Mouse (Mus musculus) liver, embryonic 16.5 days (tissue): ENCODE results near the gene Slc22a14. TPM values are rescaled to one million over a fixed set of nuclear protein-coding genes. Genes with fewer than 3 reads are reported as not detected.

Source experiments
- ATAC-seq: fragments of 200-750 bp; cut with Nextera tagmentation; 2 replicates; pipeline ENCODE4 v1.8.0; 2017; ENCODE audit warnings: low read depth, mild to moderate bottlenecking, moderate number of reproducible peaks, moderate library complexity
- H3K27ac ChIP-seq: fragments of 300-500 bp; sonication (generic); 2 replicates; pipeline ENCODE4 v1.5.1; 2014; ENCODE audit warnings: mild to moderate bottlenecking, low read length
- H3K27me3 ChIP-seq: fragments of 300-500 bp; sonication (generic); 2 replicates; pipeline ENCODE4 v1.6.1; 2014; ENCODE audit warnings: low read depth, low read length, mixed read lengths; ENCODE audit not compliant: control insufficient read depth, insufficient read depth
- H3K36me3 ChIP-seq: fragments of 300-500 bp; sonication (generic); 2 replicates; pipeline ENCODE4 v1.6.1; 2014; ENCODE audit warnings: mild to moderate bottlenecking; ENCODE audit not compliant: control insufficient read depth, insufficient read depth
- H3K4me1 ChIP-seq: fragments of 300-500 bp; sonication (generic); 2 replicates; pipeline ENCODE4 v1.6.1; 2014; ENCODE audit warnings: low read depth, low read length, mixed read lengths; ENCODE audit not compliant: control insufficient read depth
- H3K4me2 ChIP-seq: fragments of 300-500 bp; sonication (generic); 2 replicates; pipeline ENCODE4 v1.6.1; 2014; ENCODE audit warnings: low read depth, low read length, mixed read lengths
- H3K4me3 ChIP-seq: fragments of 300-500 bp; sonication (generic); 2 replicates; pipeline ENCODE4 v1.5.1; 2014; ENCODE audit warnings: low read depth, mild to moderate bottlenecking, low read length
- H3K9ac ChIP-seq: fragments of 300-500 bp; sonication (generic); 2 replicates; pipeline ENCODE4 v1.6.1; 2014; ENCODE audit warnings: low read depth, low read length
- H3K9me3 ChIP-seq: fragments of 300-500 bp; sonication (generic); replicated peaks from 2 replicates; pipeline ENCODE4 v1.6.1; 2016; ENCODE audit warnings: low read length; ENCODE audit not compliant: control insufficient read depth
- WGBS: fragments of 180-500 bp; shearing (Covaris S2); extraction: QIAGEN DNeasy Blood & Tissue Kit; methylation state at CpG from one replicate; pipeline ENCODE4 v1.1.7; 2014; ENCODE audit not compliant: insufficient replicate concordance; 5-methylcytosine and 5-hydroxymethylcytosine counted together
- polyA plus RNA-seq: library from polyadenylated mRNA; unstranded; fragments of >200 nt; fragmentation: Nextera tagmentation; extraction: Ambion mirVana; gene quantifications from 2 replicates; pipeline ENCODE4 v1.2.1, GENCODE M21; 2015

Gene Slc22a14
- polyA plus RNA-seq, 1 experiment from 2014 or later: not detected

DNA sequence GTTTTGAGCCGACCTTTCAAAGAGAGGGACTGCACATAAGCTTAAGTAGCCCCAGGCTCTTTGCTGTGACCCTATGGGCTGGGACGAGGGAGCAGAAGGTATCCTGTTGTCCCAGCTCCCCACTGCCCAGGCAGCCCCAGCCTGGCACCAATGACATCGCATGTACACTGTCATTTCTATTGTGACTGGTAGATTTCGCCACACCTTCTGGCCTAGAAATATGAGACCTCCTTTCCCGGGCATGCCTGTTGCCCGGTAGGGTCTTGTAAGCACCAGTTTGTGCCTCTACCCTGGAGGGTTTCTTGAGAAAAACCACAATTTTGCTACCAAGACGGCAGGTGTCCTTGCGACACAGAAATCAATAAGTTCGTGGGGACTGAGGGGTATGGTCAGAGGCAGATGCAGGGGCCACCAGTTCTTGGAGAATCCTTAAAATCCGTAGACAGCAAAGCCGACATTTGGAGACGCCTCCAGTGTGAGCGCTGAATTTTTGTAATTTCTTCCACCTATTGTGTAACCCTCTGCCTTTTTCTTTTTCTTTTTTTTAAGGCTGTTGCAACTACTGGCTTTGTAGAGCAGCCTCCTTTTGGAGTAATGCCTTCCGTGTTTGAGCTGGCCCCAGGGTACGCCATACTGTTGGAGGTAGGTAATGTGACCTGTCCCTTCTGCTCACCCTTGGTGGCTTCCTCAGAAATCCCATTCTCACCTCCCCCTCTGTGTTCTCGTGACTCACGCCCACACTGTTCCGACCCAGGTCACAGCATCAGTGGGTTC is 242.6 kb downstream of the Slc22a14 start:
- no peak overlapping the region for H3K4me2 ChIP-seq
- WGBS: 63% methylated on average over 18 of the region's 18 CpGs
- ATAC-seq: no peak
- H3K36me3 ChIP-seq: no peaks in the 10 kb centered on the region
- no peaks in the 10 kb centered on the region for H3K9me3 ChIP-seq
- no peak overlapping the region for H3K27ac ChIP-seq
- no peaks in the 10 kb centered on the region for H3K4me1 ChIP-seq
- no peak overlapping the region for H3K4me3 ChIP-seq
- H3K27me3 ChIP-seq: no peaks in the 10 kb centered on the region
- no peak overlapping the region for H3K9ac ChIP-seq

DNA sequence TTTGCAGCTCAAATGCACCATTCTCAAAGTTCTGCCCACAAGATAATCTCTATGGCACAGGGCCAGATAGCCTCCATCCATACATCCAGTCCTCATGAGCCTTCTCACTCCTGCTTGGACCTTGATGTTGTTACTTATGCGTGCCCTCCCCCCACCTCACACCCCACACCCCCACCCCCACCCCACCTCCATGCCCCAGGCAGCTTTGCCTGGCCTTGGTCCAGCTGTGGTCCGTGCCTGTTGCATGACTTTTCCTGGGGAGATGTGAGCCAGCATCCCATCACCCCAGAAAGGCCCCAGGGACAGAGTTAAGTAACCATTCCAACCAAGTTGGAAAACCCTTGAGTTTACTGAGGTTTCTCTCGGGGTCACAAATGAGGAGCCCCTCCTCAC is 245.2 kb downstream of the Slc22a14 start:
- no peaks in the 10 kb centered on the region for H3K27me3 ChIP-seq
- H3K9ac ChIP-seq: no peak overlapping the region
- no peaks in the 10 kb centered on the region for H3K4me1 ChIP-seq
- no peak overlapping the region for H3K27ac ChIP-seq
- H3K4me2 ChIP-seq: no peak overlapping the region
- H3K36me3 ChIP-seq: no peaks in the 10 kb centered on the region
- no peak for ATAC-seq
- no peaks in the 10 kb centered on the region for H3K9me3 ChIP-seq
- 36% methylated on average over 3 of the region's 3 CpGs for WGBS
- H3K4me3 ChIP-seq: no peak overlapping the region

Other genes starting within 250 kb of the Slc22a14 start
- gene Acaa1b, start 208.5 kb downstream of the Slc22a14 start, polyA plus RNA-seq: 24.8 and 27.6 TPM in 2 replicates
- gene Gm47289, start 206.4 kb downstream of the Slc22a14 start, polyA plus RNA-seq: 0.04 TPM in 1 of 2 replicates, not detected in the other
- 0.08 TPM in 1 of 2 replicates, not detected in the other for gene Slc22a13, start 156.5 kb downstream of the Slc22a14 start, polyA plus RNA-seq
- gene Oxsr1, start 43.1 kb downstream of the Slc22a14 start, polyA plus RNA-seq: 4.0 and 4.1 TPM in 2 replicates
- gene Acaa1a, start 25.9 kb downstream of the Slc22a14 start, polyA plus RNA-seq: 45.0 and 47.9 TPM in 2 replicates
- 14.6 and 14.7 TPM in 2 replicates for gene Myd88, start 24.1 kb downstream of the Slc22a14 start, polyA plus RNA-seq
- gene Xylb, start 8.2 kb downstream of the Slc22a14 start, polyA plus RNA-seq: 3.3 and 4.5 TPM in 2 replicates
- gene Acvr2b, start 36.6 kb upstream of the Slc22a14 start, polyA plus RNA-seq: 0.93 and 1.7 TPM in 2 replicates
- gene Exog, start 79.4 kb upstream of the Slc22a14 start, polyA plus RNA-seq: 4.9 and 5.4 TPM in 2 replicates
- 0.06 and 0.11 TPM in 2 replicates for gene Scn5a, start 213.5 kb upstream of the Slc22a14 start, polyA plus RNA-seq